Mouse (Mus musculus) R1 (cell line): Measurements from ENCODE around the gene Plekho2.

Source experiments
- DNase-seq: peaks from one replicate; pipeline ENCODE4 v3.0.0-alpha.2; 2018; ENCODE audit warnings: low read depth, low spot score

Gene Plekho2

DNA sequence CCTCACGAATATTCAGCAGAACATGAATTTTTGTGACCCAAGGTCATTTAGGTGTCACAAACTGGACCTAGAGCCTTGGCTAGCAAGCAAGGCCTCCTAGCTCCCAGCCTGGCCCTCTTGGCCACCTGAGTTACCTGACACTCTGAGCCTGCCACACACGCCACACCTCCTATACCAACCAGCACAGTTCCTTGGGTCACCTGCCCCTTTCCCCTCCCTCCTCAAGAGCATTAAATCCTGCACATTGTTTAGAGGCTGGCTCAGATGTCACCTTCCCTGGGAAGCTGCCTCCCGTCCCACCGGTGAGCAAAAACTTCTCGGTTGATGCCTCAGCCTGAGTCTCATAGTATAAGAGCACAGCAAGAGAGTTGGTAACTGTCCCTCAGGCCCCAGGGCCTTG, 48.6 kb downstream of the Plekho2 start:
- no peak for DNase-seq

DNA sequence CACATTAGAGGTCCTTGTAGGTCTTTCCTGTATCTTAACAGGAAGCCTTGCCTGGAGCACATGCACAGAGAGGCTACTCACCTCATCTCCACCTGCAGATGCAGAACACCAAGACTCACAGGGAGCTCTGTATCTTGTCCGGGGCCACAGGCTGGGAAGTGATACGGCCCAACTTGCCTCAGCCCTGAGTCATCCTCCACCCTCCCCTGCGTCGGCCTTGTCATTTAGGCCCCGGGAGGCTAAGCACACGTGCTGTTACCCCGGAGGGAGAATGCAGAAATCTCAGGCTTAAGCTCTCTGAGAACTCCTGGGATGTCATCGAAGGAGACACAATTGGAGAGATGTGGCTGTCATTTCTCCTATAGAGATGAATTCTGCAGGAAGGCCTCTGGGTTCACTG, 50.2 kb downstream of the Plekho2 start:
- no peak for DNase-seq

DNA sequence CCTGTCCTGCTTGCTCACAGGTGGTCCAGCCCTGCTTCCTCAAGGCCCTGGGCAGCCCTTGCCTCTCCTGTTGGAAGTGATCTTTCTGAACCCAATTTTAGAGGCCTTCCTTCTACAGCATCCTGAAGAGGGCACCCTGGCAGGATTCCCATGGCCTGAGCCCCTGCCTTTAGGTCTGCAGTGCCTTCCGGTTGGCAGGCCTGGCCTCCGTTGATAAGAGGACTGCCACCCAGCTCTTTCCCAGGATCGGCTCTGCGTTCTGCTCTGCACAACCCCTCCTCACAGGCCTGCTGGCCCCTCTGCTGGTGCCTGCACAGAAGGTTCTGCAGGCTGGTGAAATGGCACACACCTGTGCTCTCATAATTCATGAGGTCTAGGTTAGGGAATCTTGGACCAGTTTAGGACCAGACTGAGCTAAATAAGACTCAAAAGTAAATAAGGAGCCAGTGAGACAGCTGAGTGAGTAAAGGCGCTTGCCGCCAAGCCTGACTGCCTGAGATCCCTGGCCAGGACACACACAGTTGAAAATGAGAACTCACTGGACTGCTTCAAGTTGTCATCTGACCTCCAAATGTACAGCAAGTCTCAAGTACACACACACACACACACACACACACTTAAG, 51.3 kb downstream of the Plekho2 start:
- no peak for DNase-seq

DNA sequence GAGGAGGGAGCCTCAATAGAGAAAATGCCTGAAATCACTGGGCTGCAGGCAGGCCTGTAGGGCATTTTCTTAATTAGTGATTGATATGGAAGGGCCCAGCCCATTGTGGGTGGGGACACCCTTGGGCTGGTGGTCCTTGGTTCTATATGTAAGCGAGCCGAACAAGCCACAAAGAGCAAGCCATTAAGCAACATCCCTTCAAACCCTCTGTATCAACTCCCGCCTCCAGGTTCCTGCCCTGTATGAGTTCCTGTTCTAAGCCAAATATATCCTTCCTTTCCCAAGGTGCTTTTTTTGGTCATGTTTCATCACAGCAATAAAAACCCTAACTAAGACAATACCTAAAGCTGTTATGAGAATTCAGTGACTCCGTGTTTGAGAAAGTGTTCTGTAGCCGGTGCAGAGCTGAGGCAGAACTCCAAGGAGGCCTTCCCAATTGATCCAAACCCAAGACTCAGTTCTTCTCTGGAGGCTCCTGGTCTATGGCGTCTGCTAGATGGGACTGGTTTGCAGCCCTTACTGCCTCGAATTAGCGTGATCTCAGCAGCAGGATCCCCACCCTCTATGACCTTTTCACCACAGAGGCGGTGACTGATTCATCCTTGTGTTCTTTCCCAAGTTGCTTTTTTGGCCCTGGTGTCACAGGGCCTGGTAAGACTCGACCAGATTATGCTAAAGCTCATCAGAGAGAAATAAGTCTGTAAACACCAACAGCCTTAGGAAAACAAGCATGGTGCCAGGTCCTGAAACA, 54.2 kb downstream of the Plekho2 start:
- no peak for DNase-seq

DNA sequence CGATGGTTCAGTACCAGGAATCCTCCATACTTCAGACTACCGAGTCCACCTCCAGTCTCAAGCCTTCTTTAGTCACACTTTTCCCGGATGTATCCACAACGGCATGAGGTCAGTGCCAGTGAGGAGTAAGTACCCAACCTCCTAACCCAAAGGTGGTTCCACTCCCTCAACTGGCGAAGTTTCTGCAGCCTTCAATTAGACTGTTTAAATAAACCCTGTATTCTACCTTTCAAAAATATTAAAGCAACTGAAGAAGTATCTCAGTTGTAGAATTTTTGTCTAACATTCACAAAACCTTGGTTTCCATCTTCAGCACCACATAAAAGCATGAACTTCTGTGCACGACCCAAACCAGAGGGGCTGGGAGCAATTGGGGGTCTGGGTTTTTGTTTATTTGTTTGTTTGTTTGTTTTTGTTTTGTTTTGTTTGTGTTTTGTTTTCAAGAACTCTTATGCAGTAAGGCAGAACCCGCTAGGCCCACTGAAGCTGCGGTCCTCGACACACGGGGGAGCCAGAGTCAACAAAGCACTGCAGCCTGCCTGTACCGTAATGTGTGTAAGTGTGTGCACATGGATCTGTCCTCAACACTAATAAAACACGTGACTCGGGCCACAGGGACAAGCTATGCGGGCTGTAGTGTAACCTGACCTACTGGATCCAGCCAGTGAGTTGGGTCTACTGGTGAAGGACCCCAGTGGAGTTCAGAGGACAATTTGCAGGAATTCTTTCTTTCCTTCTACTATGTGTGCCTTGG, 56.1 kb downstream of the Plekho2 start:
- DNase-seq, result peak; percentile 91

DNA sequence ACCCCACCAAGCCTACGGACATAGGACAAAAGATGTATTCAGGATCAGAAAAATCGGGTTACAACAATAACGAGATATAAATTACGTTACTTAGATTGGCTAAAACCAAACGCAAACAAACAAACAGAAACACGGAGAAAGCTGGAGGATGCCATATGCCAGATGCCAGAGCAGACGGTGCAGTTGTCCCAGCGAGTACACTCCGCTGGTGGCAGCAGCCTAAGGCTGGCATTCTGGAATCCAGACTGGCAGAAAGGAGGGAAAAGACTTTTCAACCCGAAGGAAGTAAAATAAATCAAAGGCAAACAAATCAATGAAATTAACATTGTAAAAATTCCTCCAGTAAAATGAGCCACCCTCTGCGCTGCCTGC, 59.3 kb downstream of the Plekho2 start:
- DNase-seq, result no peak

DNA sequence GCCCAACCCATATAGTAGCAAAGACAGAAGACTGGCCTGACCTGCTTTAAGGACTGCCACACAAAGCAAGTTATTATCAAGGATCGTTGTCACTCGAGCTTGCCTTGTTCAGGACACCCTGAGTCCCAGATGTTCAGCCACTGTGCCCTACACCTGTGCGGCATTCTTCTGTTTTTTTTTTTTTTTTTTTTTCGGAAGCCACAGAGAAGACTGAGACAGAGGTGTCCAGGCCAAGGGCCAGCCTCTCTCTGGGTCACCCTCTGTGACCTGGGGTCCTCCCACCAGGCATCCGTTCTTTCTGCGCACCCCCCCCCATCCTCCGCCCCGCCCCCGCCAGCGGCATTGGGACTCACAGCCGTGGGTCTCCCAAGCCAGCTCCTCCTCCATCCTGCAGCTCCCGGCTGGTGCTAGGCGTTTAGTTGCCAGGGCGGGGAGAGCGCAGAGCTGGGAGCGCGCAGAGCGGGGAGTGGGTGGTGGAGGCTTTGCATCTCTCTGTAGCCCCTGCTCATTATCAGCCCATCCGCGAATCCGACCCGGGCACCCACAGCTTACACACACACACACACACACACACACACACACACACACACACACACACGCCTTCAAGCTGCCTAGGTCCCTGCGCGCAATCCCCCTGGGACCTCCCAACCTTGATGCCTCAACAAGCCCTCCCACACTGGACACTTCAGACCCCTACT, 59.9 kb downstream of the Plekho2 start, which contains the start of gene Ankdd1a:
Gene Ankdd1a (minus strand): TSS at position 387 of the 698 bp plus-strand sequence.
- peak; percentile 52 for DNase-seq

DNA sequence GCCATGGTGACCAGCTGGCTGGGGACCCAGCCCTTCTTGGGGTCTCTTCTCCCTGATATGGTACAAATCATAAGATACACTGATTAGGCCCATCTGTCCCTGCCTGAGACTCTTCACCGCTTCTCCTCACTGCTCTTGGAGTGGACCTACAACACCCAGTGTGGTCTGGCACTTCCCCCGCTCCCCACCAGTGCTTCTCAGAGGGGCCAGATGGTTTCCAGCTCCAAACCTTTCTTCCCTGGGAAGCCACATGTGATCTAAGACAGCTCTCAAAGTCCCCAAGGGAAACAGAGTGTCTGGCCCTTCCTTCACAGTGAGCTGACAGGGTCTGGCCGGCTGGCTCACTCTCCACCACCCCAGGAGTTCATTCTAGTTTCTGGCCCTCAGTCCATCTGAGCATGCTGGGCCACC, 65.0 kb downstream of the Plekho2 start:
- no peak for DNase-seq

DNA sequence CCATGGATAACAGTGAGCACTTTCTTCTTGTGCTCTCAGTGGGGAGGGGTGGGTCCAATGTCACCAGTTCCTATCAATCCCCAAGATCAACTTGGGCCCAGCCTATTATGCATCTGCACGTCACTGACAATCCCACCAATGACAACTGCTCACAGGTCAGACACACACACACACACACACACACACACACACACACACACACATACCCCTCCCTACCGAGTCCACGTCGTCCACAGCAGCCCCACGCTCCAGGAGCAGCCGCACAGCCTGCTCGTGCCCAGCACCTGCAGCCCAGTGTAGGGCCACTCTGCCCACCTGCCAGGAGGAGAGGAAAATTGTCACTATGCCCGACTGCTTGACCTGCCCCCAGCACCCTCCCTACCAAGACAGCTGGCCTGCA, 65.4 kb downstream of the Plekho2 start:
- no peak for DNase-seq

DNA sequence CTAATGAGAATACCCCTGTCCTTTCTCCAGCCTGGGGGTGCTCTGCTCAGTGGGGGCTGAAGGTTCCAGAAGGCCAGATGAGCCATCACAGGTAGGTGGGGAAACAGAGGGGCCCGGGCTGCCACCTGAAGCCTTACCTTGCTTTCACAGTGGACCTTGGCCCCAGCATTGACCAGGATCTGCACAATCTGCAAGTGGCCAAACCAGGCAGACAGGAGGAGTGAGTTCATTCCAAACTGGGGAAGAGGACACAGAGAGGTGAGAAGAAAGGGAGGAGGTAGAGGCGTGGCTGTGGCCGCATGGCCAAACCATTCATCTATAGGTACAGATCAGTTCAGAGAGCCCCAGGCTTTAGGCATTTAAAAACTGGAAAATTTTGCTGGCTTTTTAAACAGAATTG, 67.3 kb downstream of the Plekho2 start:
- no peak for DNase-seq

DNA sequence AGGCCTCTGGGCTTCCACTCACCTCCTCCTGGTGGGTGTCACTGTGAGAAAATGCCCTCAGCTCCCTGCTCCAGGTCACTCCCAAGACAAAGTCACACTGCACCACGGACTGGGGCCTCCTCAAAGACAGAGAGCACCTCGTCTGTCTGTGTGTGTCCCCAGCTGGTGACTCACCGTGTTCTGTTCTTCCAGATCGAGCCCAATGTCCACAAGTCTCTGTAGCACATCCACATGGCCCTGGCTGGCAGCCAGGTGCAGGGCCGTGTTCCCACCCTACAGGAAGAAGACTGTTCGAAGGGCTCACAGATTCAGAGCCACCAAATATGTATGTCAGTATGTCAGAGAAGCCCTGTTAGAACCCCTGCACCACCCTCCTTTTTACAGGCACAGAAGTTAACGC, 71.4 kb downstream of the Plekho2 start:
- no peak for DNase-seq

DNA sequence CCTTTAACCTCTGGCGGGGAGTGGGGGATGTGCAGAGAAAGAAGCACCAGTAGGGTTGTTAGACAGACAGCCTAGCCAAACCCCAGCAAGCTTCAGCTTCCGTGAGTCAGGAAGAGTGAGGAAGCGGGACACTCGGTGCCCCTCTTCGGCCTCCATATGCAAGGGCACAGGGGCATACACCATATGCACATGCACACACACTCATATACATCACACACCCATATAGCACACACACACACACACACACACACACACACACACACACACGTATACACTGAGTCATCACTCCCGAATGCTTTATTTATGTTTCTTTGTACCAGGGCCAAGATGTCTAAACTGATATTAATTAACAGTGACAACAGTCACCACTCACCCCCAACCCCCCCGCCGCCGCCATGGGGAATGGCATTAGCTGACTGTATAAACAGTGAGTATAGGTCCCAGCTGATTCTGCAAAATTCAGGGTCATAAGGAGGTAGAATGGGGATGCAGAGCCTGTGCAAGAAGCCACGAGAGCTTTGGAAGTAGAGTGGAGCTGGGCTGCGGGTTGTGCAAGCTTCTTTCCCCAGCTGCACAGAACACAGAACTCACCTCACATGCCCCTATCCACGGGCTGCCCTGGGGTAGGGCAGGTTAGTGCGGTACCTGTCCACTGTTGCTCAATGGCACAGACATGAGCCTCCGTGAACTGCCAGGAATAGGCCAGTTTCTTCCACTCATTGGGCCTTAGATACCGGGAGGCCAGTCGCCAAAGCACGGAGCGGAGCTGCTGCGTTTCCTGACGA, 76.9 kb downstream of the Plekho2 start:
- no peak for DNase-seq
